Mouse (Mus musculus) heart, postnatal 14 days (tissue): ENCODE data around the gene C2cd3. TPM values are rescaled to one million over a fixed set of nuclear protein-coding genes. Genes with fewer than 3 reads are reported as not detected.

Source experiments
- total RNA-seq, 2 experiments: library from RNA; stranded (reverse); gene quantifications; 2 replicates each; pipeline ENCODE4 v1.2.3; 2021

The C2cd3 gene
- total RNA-seq, 2 experiments from 2014 or later = 10.2 to 12.9 TPM

Other genes with a start within 250 kb of the C2cd3 start
- gene Lipt2, start 213.0 kb upstream of the C2cd3 start, total RNA-seq = 1 to 10 TPM; 3.4 to 3.9 TPM
- under 1 TPM; 0.55 to 0.78 TPM for gene Kcne3, start 195.7 kb upstream of the C2cd3 start, total RNA-seq
- 1 to 10 TPM; 8.1 TPM for gene Pgm2l1, start 144.8 kb upstream of the C2cd3 start, total RNA-seq
- 1 to 10 TPM in 1 of 2 experiments, under 1 TPM in 1; 0.80 to 1.1 TPM for gene P4ha3, start 86.7 kb upstream of the C2cd3 start, total RNA-seq
- 10 to 100 TPM; 37.8 to 44.0 TPM for gene Ppme1, start 74 bp downstream of the C2cd3 start, total RNA-seq
- 10 to 100 TPM; 50.0 to 74.5 TPM for gene Ucp3, start 100.8 kb downstream of the C2cd3 start, total RNA-seq
- 100 to 1,000 TPM; 781 to 850 TPM for gene Ucp2, start 121.1 kb downstream of the C2cd3 start, total RNA-seq
- not detected for gene Dnajb13, start 142.7 kb downstream of the C2cd3 start, total RNA-seq
- 10 to 100 TPM; 13.0 to 13.3 TPM for gene Coa4, start 164.8 kb downstream of the C2cd3 start, total RNA-seq
- 10 to 100 TPM; 66.0 to 67.1 TPM for gene Rab6a, start 235.2 kb downstream of the C2cd3 start, total RNA-seq
- 10 to 100 TPM; 65.9 to 70.4 TPM for gene Mrpl48, start 236.1 kb downstream of the C2cd3 start, total RNA-seq